Mouse (Mus musculus): Measurements from ENCODE around the gene Trrap. TPM values are rescaled to one million over a fixed set of nuclear protein-coding genes. Genes with fewer than 3 reads are reported as not detected.

Gene Trrap
- polyA plus RNA-seq, 1 experiment, result 198 TPM

- TF ChIP-seq POLR2A (IDR thresholded peaks at IDR 0.05; ENCODE audit: borderline replicate concordance, extremely low read depth, insufficient read depth, insufficient read length, poor library complexity, severe bottlenecking) (no peak), CTCF (IDR thresholded peaks at IDR 0.05; ENCODE audit: borderline replicate concordance, extremely low read depth, insufficient read depth, insufficient read length) (no peak)
- DNase-seq (ENCODE audit: low read depth), result no peak
These were observed 77.8 kb downstream of the Trrap start for GRCm38 (mm10) chr5:144845352-144845751.

DNA sequence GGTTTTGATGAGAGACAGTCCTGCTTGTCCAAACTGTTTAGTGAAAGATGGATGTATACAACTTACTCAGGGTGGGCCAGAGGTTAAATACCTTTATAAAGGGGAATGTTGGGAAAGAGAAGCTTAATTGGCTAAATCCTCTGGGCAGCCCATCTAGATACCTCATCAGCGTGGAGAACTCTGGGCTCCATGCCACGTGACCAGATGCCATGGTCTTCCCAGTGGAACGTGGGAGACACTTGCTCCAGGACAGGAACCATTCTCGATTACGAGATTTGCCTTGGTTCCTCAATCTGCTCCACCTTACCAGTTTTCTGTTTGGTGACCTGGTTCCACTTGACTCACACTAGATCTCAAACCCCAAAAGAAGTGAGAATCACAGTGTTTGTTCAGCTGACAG lies 81.2 kb downstream of the Trrap start:
- peak; percentile 16 for DNase-seq (ENCODE audit: low read depth)
- TF ChIP-seq CTCF (IDR thresholded peaks at IDR 0.05; ENCODE audit: borderline replicate concordance, extremely low read depth, insufficient read depth, insufficient read length), result no peak
- no peak for TF ChIP-seq POLR2A (IDR thresholded peaks at IDR 0.05; ENCODE audit: borderline replicate concordance, extremely low read depth, insufficient read depth, insufficient read length, poor library complexity, severe bottlenecking)

GRCm38 (mm10) chr5:144849932-144850331 lies 82.4 kb downstream of the Trrap start:
- DNase-seq (ENCODE audit: low read depth), result no peak
- no peak for TF ChIP-seq POLR2A (IDR thresholded peaks at IDR 0.05; ENCODE audit: borderline replicate concordance, extremely low read depth, insufficient read depth, insufficient read length, poor library complexity, severe bottlenecking)
- TF ChIP-seq CTCF (IDR thresholded peaks at IDR 0.05; ENCODE audit: borderline replicate concordance, extremely low read depth, insufficient read depth, insufficient read length), result no peak

- DNase-seq (ENCODE audit: low read depth), result no peak
- peak; percentile 14; the same call in 1 of the 2 replicates for TF ChIP-seq CTCF (IDR thresholded peaks at IDR 0.05; ENCODE audit: borderline replicate concordance, extremely low read depth, insufficient read depth, insufficient read length)
- TF ChIP-seq POLR2A (IDR thresholded peaks at IDR 0.05; ENCODE audit: borderline replicate concordance, extremely low read depth, insufficient read depth, insufficient read length, poor library complexity, severe bottlenecking), result no peak
These were observed 84.3 kb downstream of the Trrap start for GRCm38 (mm10) chr5:144851820-144852219.

- TF ChIP-seq CTCF (IDR thresholded peaks at IDR 0.05; ENCODE audit: borderline replicate concordance, extremely low read depth, insufficient read depth, insufficient read length) (0 out of 2 replicates have a peak, but pooled peaks have one; percentile 2), POLR2A (IDR thresholded peaks at IDR 0.05; ENCODE audit: borderline replicate concordance, extremely low read depth, insufficient read depth, insufficient read length, poor library complexity, severe bottlenecking) (no peak)
- no peak for DNase-seq (ENCODE audit: low read depth)
These were observed 86.4 kb downstream of the Trrap start for GRCm38 (mm10) chr5:144853931-144854330.

DNA sequence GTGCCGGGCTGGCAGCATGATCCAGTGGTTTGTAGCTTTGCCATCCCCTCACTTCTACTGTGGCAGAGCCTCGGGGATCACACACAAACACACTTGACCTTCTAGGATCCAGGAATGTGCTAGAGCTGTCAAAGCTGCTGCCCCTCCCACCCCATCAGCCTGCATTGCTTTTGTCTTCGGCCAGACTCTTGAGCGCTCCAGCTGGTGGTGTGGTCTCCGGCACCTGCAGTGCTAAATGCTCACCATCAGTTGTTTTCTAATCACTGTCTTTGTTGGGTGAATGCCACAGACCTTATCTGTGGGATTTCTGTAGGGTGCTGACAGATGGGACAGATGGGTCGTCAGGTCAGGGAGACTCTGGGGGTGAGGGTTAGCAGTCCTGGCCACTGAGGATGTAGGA lies 88.4 kb downstream of the Trrap start:
- no peak for TF ChIP-seq POLR2A (IDR thresholded peaks at IDR 0.05; ENCODE audit: borderline replicate concordance, extremely low read depth, insufficient read depth, insufficient read length, poor library complexity, severe bottlenecking)
- no peak for TF ChIP-seq CTCF (IDR thresholded peaks at IDR 0.05; ENCODE audit: borderline replicate concordance, extremely low read depth, insufficient read depth, insufficient read length)
- peak; percentile 21 for DNase-seq (ENCODE audit: low read depth)

GRCm38 (mm10) chr5:144858527-144858926 lies 91.0 kb downstream of the Trrap start:
- TF ChIP-seq POLR2A (IDR thresholded peaks at IDR 0.05; ENCODE audit: borderline replicate concordance, extremely low read depth, insufficient read depth, insufficient read length, poor library complexity, severe bottlenecking), result no peak
- no peak for TF ChIP-seq CTCF (IDR thresholded peaks at IDR 0.05; ENCODE audit: borderline replicate concordance, extremely low read depth, insufficient read depth, insufficient read length)

GRCm38 (mm10) chr5:144859284-144859683 lies 91.8 kb downstream of the Trrap start:
- no peak for TF ChIP-seq CTCF (IDR thresholded peaks at IDR 0.05; ENCODE audit: borderline replicate concordance, extremely low read depth, insufficient read depth, insufficient read length)
- no peak for DNase-seq (ENCODE audit: low read depth)

More at GRCm38 (mm10) chr5:144858527-144858926, 91.0 kb downstream of the Trrap start:
- no peak for DNase-seq (ENCODE audit: low read depth)

DNA sequence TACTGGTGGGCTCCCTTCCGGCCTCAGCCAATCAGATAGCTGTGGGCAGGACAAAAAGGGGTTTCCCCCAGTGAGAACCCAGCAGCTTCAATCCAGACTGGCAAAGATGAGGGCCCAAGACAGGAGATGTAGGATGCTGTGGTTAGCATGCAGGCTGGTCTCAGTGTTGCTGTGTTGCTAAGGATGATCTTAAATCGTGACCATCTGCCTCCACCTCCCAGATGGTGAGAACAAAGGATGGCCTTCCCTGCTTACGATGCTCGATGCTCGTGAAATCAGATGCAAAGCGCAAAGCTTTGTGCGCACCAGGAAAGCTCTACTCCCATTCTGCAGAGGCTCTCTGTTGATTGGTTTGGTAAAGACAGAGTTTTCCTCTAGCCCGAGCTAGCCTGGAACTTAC lies 93.4 kb downstream of the Trrap start:
- TF ChIP-seq POLR2A (IDR thresholded peaks at IDR 0.05; ENCODE audit: borderline replicate concordance, extremely low read depth, insufficient read depth, insufficient read length, poor library complexity, severe bottlenecking), result no peak
- TF ChIP-seq CTCF (IDR thresholded peaks at IDR 0.05; ENCODE audit: borderline replicate concordance, extremely low read depth, insufficient read depth, insufficient read length), result no peak
- DNase-seq (ENCODE audit: low read depth), result no peak

DNA sequence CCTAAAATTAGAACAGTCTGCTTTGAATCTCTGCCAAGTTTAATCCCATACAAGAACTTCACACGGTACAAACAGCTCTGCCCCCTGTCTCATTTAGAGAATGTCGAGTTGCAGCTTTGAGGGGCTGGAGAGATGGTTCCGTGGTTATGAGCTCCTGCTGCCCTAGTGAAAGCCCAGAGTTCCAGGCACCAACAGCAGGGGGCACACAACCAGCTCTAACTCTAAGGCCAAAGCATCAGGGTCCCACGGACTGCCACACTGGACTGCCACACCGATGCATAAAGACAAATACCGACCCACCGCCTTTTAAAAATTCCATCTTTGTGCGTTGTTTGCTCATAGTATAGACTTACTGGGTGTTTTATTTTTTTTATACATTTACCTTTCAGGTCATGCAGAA lies 99.4 kb downstream of the Trrap start:
- TF ChIP-seq POLR2A (IDR thresholded peaks at IDR 0.05; ENCODE audit: borderline replicate concordance, extremely low read depth, insufficient read depth, insufficient read length, poor library complexity, severe bottlenecking) (no peak), CTCF (IDR thresholded peaks at IDR 0.05; ENCODE audit: borderline replicate concordance, extremely low read depth, insufficient read depth, insufficient read length) (peak; percentile 58; the same call in 1 of the 2 replicates)
- DNase-seq (ENCODE audit: low read depth), result peak; percentile 24

DNA sequence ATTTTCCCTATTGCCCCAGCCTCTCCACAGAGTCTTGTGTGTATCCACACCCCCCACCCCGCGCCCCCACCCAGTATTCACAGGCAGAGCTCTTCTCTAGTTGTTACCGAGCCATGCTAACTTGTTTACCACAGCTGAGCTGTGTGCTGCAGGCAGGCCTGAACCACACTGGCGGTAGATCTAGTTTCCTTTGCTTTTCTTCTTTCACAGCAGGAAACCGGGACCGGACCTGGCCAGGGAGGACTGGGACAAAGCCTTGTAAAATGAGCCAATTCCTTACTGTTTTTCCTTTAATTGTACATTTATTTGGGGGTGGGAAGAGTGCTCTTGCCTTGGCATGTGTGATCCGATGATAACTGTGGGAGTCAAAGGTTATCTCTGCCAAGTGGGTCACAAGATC lies 101.9 kb downstream of the Trrap start:
- DNase-seq (ENCODE audit: low read depth), result no peak
- no peak for TF ChIP-seq POLR2A (IDR thresholded peaks at IDR 0.05; ENCODE audit: borderline replicate concordance, extremely low read depth, insufficient read depth, insufficient read length, poor library complexity, severe bottlenecking)
- TF ChIP-seq CTCF (IDR thresholded peaks at IDR 0.05; ENCODE audit: borderline replicate concordance, extremely low read depth, insufficient read depth, insufficient read length), result no peak

- TF ChIP-seq CTCF (IDR thresholded peaks at IDR 0.05; ENCODE audit: borderline replicate concordance, extremely low read depth, insufficient read depth, insufficient read length), result no peak
- TF ChIP-seq POLR2A (IDR thresholded peaks at IDR 0.05; ENCODE audit: borderline replicate concordance, extremely low read depth, insufficient read depth, insufficient read length, poor library complexity, severe bottlenecking), result no peak
- no peak for DNase-seq (ENCODE audit: low read depth)
These were observed 103.2 kb downstream of the Trrap start for GRCm38 (mm10) chr5:144870782-144871181.

All from brain, embryonic 14.5 days (tissue).